Mouse (Mus musculus) embryonic fibroblast, embryonic 13.5 days (primary cell): Measurements from ENCODE around the gene Fam174a.

Experiments used
- CTCF ChIP-seq: IDR thresholded peaks from 2 replicates; pipeline ENCODE4 v1.5.1; 2011; ENCODE audit warnings: mild to moderate bottlenecking, control low read depth, low read length, moderate library complexity, borderline replicate concordance; ENCODE audit not compliant: insufficient read depth
- POLR2A ChIP-seq: IDR thresholded peaks from 2 replicates; pipeline ENCODE4 v1.6.1; 2011; ENCODE audit warnings: low read depth, mild to moderate bottlenecking, control low read depth, low read length, moderate library complexity

DNA sequence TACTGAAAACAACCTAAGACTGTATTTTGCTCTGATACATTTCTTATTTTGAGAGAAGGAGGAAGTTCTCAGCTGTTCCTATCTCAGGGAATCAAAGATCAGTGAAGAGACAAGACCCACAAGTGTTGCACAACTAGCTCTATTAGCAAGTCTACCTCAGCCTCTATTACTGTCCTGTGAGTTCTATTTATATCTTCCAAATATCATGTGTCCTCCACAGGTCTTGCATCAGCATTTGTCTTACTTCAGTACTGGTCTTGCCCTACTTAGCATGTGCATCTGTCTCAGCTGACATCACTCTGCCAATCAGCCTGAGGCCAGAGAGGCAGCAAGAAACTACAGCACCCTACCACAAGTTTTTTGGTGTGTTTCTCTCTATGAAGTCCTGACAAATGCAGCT is 26.2 kb downstream of the Fam174a start:
- TF ChIP-seq CTCF (no peak), POLR2A (no peak)
